Mouse (Mus musculus): ENCODE data around the gene Morc3.
A peak's percentile ranks its signal among the peaks of the same experiment; 100 is the strongest.
"Not testable (repeated sequence)": the region's sequence is repeated elsewhere in the genome, so short reads cannot be mapped to it uniquely, and the experiment has no call there.

Morc3 gene

DNA sequence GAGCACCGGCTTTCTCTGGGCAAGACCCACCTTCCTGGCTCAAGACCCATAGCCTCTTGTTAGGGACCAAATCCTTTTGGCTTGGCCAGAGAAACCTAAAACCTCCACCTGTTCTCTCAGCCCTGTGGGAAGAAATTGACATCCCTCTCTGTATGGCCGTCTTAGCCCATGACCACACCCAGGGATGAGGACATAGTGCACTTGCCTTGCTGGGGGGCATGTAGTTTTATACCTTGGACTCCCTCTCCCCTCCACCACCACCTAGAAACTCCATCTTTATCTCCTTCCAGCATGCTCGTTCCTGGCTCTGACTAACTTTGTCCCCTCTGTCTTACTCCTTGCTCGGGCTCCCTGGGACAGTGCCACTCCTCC, 12.6 kb upstream of the Morc3 start:
- no peak for DNase-seq (ENCODE audit: low read depth)

GRCm38 (mm10) chr16:93820040-93820439, 11.9 kb upstream of the Morc3 start:
- DNase-seq (ENCODE audit: low read depth), result no peak

- no peak for DNase-seq (ENCODE audit: low read depth)
Measured at GRCm38 (mm10) chr16:93821706-93822105, 10.2 kb upstream of the Morc3 start.

- DNase-seq (ENCODE audit: low read depth), result peak; percentile 55
Measured at GRCm38 (mm10) chr16:93822433-93823225, 9.3 kb upstream of the Morc3 start.

DNA sequence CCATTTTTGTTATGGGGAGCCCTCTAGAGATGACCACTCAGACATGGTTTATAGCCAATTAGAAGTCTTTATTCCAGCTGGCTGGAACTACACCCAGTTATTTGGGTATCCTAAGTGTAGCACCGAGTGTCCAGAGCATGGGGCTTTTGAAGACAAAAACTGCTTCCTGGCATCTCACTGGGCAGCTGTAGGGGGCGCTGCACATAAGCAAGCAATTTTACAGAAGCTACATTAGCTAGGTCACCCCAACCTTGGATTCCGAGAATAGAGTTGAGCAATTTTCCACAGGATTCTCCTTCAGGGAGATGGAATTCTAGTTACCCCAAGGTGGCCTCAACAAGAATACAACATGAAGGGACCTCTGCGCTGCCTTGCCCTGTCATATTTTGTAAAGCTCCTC, 7.1 kb upstream of the Morc3 start:
- peak; percentile 5 for DNase-seq (ENCODE audit: low read depth)

DNA sequence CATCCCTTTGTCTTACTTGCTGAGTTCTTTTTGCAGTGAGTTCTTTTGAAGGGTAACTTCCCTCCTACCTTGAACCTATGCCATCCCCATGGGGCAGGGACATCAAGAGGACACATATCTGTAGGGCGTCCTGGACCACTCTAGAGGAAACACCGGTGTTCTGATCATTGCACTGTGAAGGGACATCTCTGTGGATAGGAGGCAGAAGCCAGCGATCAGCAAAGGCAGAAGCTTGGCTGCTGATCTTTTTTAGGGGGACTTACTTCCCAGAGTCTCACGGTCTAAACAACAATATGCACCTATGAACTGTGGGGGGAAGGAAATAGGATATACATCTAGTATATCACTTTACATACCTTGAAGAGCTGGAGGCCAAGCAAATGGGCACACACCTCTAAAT, 6.5 kb upstream of the Morc3 start:
- no peak for DNase-seq (ENCODE audit: low read depth)

- DNase-seq (ENCODE audit: low read depth), result no peak
Measured at GRCm38 (mm10) chr16:93826054-93826453, 5.9 kb upstream of the Morc3 start.

DNA sequence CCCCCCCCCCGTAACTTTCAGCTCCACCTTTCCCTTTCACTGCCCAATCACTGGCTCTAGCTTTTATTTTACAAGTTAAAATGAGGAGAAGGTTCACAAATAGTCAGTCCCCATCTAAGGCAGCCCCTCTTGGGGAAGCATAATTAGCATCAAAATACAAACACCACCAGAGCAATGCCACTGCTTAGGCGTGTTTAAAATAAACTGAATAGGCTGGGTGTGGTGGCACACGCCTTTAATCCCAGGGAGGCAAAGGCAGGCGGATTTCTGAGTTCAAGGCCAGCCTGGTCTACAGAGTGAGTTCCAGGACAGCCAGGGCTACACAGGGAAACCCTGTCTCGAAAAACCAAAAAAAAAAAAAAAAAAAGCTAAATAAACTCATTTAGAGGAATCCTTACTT, 5.4 kb upstream of the Morc3 start:
- DNase-seq (ENCODE audit: low read depth), result not testable (repeated sequence)

DNA sequence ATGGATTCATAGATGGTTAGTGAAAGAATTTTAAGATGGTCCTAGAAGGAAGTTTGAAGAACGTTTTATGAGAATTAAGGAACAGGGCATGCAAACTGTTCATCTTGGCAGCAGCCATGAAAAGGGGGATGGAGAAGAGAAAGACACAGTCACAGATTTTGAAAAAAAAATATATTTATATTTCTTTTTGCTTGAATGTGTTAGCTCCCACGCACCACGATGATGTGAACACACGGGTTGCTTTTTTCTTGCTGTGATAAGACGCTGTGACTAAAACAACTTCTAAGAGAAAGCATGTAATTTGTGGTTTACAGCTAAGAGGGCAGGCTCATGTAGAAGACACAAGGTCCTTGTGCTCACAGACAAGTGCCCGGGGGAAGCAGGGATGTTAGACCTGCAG, 5.0 kb upstream of the Morc3 start:
- DNase-seq (ENCODE audit: low read depth), result no peak

DNA sequence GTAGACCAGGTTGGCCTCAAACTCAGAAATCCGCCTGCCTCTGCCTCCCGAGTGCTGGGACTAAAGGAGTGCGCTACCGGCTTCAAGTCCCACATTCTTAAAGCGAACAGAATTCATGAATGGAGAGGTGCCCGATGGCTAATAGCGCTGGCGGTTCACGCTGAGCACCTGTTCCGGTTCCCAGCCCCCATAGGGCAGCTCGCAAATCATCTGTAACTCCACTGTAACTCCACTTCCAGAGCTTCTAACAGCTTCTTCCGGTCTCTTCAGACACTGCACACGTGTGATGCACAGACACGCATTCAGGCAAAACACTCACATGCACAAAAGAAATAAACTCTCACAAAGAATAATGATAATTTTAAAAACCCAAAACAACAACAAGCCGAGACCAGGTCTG, 2.4 kb upstream of the Morc3 start:
- DNase-seq (ENCODE audit: low read depth), result no peak

DNA sequence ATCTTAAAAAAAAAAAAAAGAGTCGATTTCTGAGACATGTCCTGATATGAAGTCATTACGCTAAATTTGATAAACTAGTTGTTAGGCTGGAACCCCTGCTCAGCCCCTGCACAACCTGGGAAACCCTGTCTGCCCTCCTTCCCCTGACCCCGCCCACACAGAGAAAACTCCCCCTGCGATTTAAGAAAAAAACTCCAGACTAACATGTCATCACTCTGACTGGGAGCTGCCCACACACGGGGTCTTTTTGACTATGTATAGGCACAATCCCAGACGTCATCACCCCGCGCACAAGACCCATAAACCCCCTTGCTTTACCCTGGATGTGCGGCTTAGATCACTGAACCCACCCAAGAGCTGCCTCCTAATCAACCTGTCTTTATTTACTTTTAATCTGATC, 1.9 kb upstream of the Morc3 start:
- no peak for DNase-seq (ENCODE audit: low read depth)

DNA sequence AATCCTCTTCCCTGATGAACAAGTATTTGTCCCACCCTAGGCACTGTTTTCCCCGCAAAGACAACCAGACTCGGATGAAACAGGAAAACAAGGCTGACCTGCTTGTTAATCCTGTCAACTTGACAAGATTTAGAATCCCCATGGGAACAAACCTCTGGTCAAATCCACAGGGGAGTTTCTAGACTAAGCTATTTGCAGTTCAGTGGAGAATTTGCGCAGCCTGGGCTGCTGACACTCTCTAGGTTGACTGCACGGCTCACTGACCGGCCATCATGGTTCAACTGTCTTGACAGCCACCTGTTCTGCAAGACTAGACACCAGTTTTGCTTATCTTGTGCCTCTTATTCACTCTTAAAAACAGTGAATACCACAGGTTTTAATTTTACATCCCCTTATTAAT, 1.0 kb upstream of the Morc3 start:
- DNase-seq (ENCODE audit: low read depth), result no peak

GRCm38 (mm10) chr16:93832451-93833276, 743 bp downstream of the Morc3 start:
- DNase-seq (ENCODE audit: low read depth), result peak; percentile 51

- peak; percentile 53 for DNase-seq (ENCODE audit: low read depth)
Measured at GRCm38 (mm10) chr16:93833551-93833950, 1.6 kb downstream of the Morc3 start.

- DNase-seq (ENCODE audit: low read depth), result peak; percentile 30
Measured at GRCm38 (mm10) chr16:93834076-93834475, 2.2 kb downstream of the Morc3 start.

DNA sequence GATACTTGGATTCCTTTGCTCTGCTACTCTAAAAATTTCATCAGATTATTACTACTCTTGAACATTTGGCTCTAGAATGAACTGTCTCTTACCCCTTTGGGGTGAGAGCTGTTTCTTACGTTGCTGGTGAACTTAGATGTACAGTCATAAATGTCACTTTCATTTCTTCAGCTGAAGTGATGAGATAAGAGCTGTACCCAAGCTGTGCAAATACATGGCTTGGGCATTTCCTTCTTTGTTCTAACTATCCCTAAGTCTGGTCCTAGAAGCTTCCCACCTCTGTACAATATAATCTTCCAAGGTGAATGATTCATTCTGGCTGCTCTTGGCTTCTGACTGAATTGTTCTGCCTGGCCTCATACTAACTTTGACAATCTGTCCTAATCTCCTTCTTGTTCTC, 7.1 kb downstream of the Morc3 start:
- DNase-seq (ENCODE audit: low read depth), result no peak

DNA sequence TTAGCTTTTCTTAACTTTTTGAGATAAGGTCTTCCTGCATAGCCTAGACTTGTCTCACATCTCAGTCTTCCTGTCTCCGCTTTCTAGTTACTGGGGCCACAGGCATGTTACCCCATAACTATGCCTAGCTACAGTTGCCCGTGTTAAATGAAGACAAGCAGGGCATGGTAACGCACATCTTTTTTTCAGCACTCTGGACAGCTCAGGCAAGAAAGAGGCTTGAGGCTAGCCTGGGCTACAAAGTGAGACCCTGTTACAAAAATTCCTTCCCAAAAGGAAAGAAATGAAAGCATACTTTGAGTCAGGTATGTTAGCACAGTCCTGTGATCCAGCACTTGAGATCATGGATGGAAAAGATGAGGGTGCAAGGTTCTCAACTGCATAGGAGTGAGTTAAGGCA, 18.6 kb downstream of the Morc3 start:
- DNase-seq (ENCODE audit: low read depth), result peak; percentile 4

DNA sequence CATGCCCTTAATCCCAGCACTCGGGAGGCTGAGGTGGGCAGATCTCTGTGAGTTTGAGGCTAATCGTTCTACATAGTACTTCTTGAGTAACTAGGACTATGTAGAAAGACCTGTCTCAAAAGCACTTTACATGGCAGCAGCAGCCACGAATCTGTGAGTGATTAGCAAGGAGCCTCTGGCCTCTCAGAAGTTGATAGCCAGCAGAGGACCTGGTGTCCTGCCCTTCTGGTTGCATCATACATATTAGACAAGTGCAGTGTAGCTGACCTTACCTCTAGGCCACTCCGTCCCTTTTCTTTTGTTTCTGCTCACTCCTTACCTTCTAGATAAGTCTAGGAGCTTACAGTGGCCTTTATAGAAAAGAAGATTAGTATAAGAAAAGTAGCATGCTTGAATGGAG, 28.0 kb downstream of the Morc3 start:
- no peak for DNase-seq (ENCODE audit: low read depth)

GRCm38 (mm10) chr16:93860686-93861085, 28.8 kb downstream of the Morc3 start:
- DNase-seq (ENCODE audit: low read depth), result peak; percentile 31

DNA sequence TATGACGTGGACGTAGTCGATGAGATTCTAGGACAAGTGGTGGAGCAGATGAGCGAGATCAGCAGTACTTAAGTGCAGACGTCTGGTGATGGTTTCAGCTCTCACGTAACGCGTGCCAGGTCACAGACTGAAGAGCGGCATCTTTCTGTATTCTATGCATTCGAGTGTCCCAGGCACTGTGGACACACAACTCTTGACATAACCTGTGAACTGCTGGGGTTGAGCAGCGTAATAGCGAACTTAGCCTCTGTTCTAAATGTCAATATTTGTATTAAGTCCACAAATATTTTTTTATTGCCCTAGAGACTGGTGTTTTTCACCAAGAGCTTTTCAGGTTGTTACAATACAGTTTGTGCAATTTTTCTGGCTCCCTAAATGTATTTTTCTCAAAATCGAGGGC, 42.9 kb downstream of the Morc3 start:
- DNase-seq (ENCODE audit: low read depth), result no peak

DNA sequence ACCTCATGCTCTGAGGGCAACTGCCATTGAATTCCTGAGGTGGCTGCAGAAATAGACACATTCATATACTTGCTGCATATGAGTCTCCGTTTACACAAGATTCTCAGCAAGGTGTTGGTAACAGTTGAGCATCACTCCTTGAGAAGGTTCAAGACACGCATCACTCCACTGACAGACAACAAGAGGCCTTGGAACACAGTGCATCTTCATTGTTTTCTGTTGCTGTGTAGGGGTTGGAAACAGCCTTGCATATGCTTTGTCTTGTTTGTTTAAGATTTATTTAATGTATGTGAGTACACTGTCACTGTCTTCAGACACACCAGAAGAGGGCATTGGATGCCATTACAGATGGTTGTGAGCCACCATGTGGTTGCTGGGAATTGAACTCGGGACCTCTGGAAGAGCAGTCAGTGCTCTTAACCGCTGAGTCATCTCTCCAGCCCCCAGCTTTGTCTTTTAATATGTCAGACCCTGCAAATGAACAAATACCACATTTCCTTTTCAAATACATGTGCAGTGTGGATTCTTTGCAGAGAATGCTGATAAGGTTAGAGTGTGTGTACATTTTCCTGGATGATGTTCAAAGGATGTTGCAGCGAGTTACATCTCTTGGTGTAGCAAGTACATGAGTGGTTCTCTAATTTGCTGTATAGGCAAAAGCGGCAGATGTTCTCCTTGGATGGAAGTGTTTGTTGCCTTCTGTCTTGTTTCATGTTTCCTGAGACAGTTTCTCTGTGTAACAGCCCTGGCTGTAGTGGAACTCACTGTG, 45.9 kb downstream of the Morc3 start:
- no peak for DNase-seq (ENCODE audit: low read depth)

GRCm38 (mm10) chr16:93883423-93884085, 51.6 kb downstream of the Morc3 start, which contains the start of gene Chaf1b:
Gene Chaf1b (plus strand): TSS chr16:93883901.
- DNase-seq (ENCODE audit: low read depth), result peak; percentile 97

All from NIH3T3 (cell line).